Mouse (Mus musculus) MEL (cell line): ENCODE results near the gene Canx. TPM values are rescaled to one million over a fixed set of nuclear protein-coding genes. Genes with fewer than 3 reads are reported as not detected.
A peak's percentile ranks its signal among the peaks of the same experiment; 100 is the strongest.

ENCODE experiments used
- DNase-seq: peaks from one replicate; pipeline ENCODE4 v3.0.0; 2011; ENCODE audit warnings: low read depth, low spot score
- H3K27ac ChIP-seq: 2 replicates; pipeline ENCODE4 v1.5.1; 2012; ENCODE audit warnings: low read depth, mild to moderate bottlenecking, control low read depth, low read length, moderate library complexity; ENCODE audit not compliant: control insufficient read depth
- H3K27me3 ChIP-seq, 2 experiments: fragments of 150-350 bp in 1 of 2; sonication (generic) in 1 of 2; 2 replicates each; pipeline ENCODE4 v1.6.1; 2012; ENCODE audit warnings: low read length in 2 of 2, mild to moderate bottlenecking in 2 of 2, improper control_type of control experiment in 1 of 2, moderate library complexity in 1 of 2; ENCODE audit not compliant: insufficient read depth in 2 of 2, control insufficient read depth in 1 of 2
- H3K36me3 ChIP-seq, 2 experiments: 2 replicates each; pipeline ENCODE4 v1.6.1; 2012 to 2014; ENCODE audit warnings: low read length in 2 of 2, improper control_type of control experiment in 1 of 2, inconsistent platforms in 1 of 2, mild to moderate bottlenecking in 1 of 2; ENCODE audit not compliant: insufficient read depth in 2 of 2, control insufficient read depth in 1 of 2
- H3K4me1 ChIP-seq, 2 experiments: fragments of 150-350 bp in 1 of 2; sonication (generic) in 1 of 2; 2 replicates each; pipeline ENCODE4 v1.6.1; 2012; ENCODE audit warnings: low read length in 2 of 2, improper control_type of control experiment in 1 of 2, mild to moderate bottlenecking in 1 of 2; ENCODE audit not compliant: insufficient read depth in 2 of 2, control insufficient read depth in 1 of 2
- H3K4me3 ChIP-seq, 2 experiments: fragments of 150-350 bp in 1 of 2; sonication (generic) in 1 of 2; 2 replicates each; pipeline ENCODE4 v1.5.1; 2012; ENCODE audit warnings: low read depth in 2 of 2, low read length in 2 of 2, mild to moderate bottlenecking in 2 of 2, moderate library complexity in 2 of 2, control low read depth in 1 of 2, improper control_type of control experiment in 1 of 2; ENCODE audit not compliant: control insufficient read depth in 1 of 2, insufficient read depth in 1 of 2
- H3K79me2 ChIP-seq: 2 replicates; pipeline ENCODE4 v1.6.1; 2012; ENCODE audit warnings: mild to moderate bottlenecking, low read length, moderate library complexity; ENCODE audit not compliant: control insufficient read depth, poor library complexity, insufficient read depth
- H3K9ac ChIP-seq: 2 replicates; pipeline ENCODE4 v1.6.1; 2012; ENCODE audit warnings: low read depth, mild to moderate bottlenecking, control low read depth, low read length, moderate library complexity; ENCODE audit not compliant: control insufficient read depth, poor library complexity, severe bottlenecking
- H3K9me3 ChIP-seq: fragments of 150-350 bp; sonication (generic); replicated peaks from 2 replicates; pipeline ENCODE4 v1.6.1; 2012; ENCODE audit warnings: mild to moderate bottlenecking, low read length, improper control_type of control experiment, moderate library complexity; ENCODE audit not compliant: insufficient read depth
- BHLHE40 ChIP-seq: IDR thresholded peaks from 2 replicates; pipeline ENCODE4 v1.6.1; 2012; ENCODE audit warnings: low read depth, mild to moderate bottlenecking, inconsistent platforms, low read length, improper control_type of control experiment, borderline replicate concordance
- CHD1 ChIP-seq: IDR thresholded peaks from 2 replicates; pipeline ENCODE4 v1.6.1; 2012; ENCODE audit warnings: low read depth, mild to moderate bottlenecking, inconsistent platforms, low read length, improper control_type of control experiment
- CHD2 ChIP-seq: IDR thresholded peaks from 2 replicates; pipeline ENCODE4 v1.6.1; 2011; ENCODE audit warnings: low read length, improper control_type of control experiment
- E2F4 ChIP-seq: IDR thresholded peaks from 2 replicates; pipeline ENCODE4 v1.6.1; 2011; ENCODE audit warnings: low read depth, low read length, improper control_type of control experiment, borderline replicate concordance
- EP300 ChIP-seq, 2 experiments: IDR thresholded peaks; 2 replicates each; pipeline ENCODE4 v1.6.1; 2011; ENCODE audit warnings: improper control_type of control experiment in 2 of 2, low read length in 2 of 2, low read depth in 1 of 2, mild to moderate bottlenecking in 1 of 2
- ETS1 ChIP-seq: IDR thresholded peaks from 2 replicates; pipeline ENCODE4 v1.6.1; 2012; ENCODE audit warnings: low read depth, mild to moderate bottlenecking, inconsistent platforms, low read length, improper control_type of control experiment, moderate library complexity
- GATA1 ChIP-seq: IDR thresholded peaks from 2 replicates; pipeline ENCODE4 v1.6.1; 2011; ENCODE audit warnings: low read depth, low read length, improper control_type of control experiment
- HCFC1 ChIP-seq: IDR thresholded peaks from 2 replicates; pipeline ENCODE4 v1.6.1; 2012; ENCODE audit warnings: low read depth, mild to moderate bottlenecking, inconsistent platforms, low read length, improper control_type of control experiment, moderate library complexity
- JUND ChIP-seq: IDR thresholded peaks from 2 replicates; pipeline ENCODE4 v1.6.1; 2011; ENCODE audit warnings: low read depth, mild to moderate bottlenecking, improper control_type of control experiment, low read length
- MAFK ChIP-seq: IDR thresholded peaks from 2 replicates; pipeline ENCODE4 v1.6.1; 2011; ENCODE audit warnings: low read depth, mild to moderate bottlenecking, low read length, improper control_type of control experiment, borderline replicate concordance
- MAX ChIP-seq: IDR thresholded peaks from 2 replicates; pipeline ENCODE4 v1.6.1; 2011; ENCODE audit warnings: low read length, improper control_type of control experiment
- MAZ ChIP-seq: IDR thresholded peaks from 2 replicates; pipeline ENCODE4 v1.6.1; 2012; ENCODE audit warnings: low read depth, mild to moderate bottlenecking, inconsistent platforms, low read length, improper control_type of control experiment
- MXI1 ChIP-seq: IDR thresholded peaks from 2 replicates; pipeline ENCODE4 v1.6.1; 2011; ENCODE audit warnings: mild to moderate bottlenecking, low read depth, low read length, improper control_type of control experiment
- MYB ChIP-seq: IDR thresholded peaks from 2 replicates; pipeline ENCODE4 v1.6.1; 2011; ENCODE audit warnings: mild to moderate bottlenecking, low read depth, low read length, improper control_type of control experiment
- MYC ChIP-seq: IDR thresholded peaks from 2 replicates; pipeline ENCODE4 v1.6.1; 2011; ENCODE audit warnings: low read depth, mild to moderate bottlenecking, low read length, improper control_type of control experiment, moderate library complexity
- NELFE ChIP-seq: IDR thresholded peaks from 2 replicates; pipeline ENCODE4 v1.6.1; 2011; ENCODE audit warnings: low read depth, low read length, improper control_type of control experiment
- NRF1 ChIP-seq: IDR thresholded peaks from 2 replicates; pipeline ENCODE4 v1.6.1; 2014; ENCODE audit warnings: low read depth, mild to moderate bottlenecking, inconsistent platforms, low read length, improper control_type of control experiment, moderate library complexity; ENCODE audit not compliant: poor library complexity, insufficient read depth, severe bottlenecking
- POLR2A ChIP-seq, 2 experiments: IDR thresholded peaks; 2 replicates each; pipeline ENCODE4 v1.6.1; 2011 to 2012; ENCODE audit warnings: low read length in 2 of 2, mild to moderate bottlenecking in 2 of 2, control low read depth in 1 of 2, improper control_type of control experiment in 1 of 2, low read depth in 1 of 2, moderate library complexity in 1 of 2; ENCODE audit not compliant: control insufficient read depth in 1 of 2, insufficient read depth in 1 of 2, poor library complexity in 1 of 2
- POLR2AphosphoS5 ChIP-seq: IDR thresholded peaks from 2 replicates; pipeline ENCODE4 v1.6.1; 2012; ENCODE audit warnings: low read depth, borderline replicate concordance, mild to moderate bottlenecking, inconsistent platforms, low read length, moderate library complexity, mixed read lengths
- RAD21 ChIP-seq: IDR thresholded peaks from 2 replicates; pipeline ENCODE4 v1.6.1; 2011; ENCODE audit warnings: mild to moderate bottlenecking, low read depth, low read length, improper control_type of control experiment
- SIN3A ChIP-seq: IDR thresholded peaks from 2 replicates; pipeline ENCODE4 v1.6.1; 2012; ENCODE audit warnings: low read length, improper control_type of control experiment, inconsistent platforms
- SMC3 ChIP-seq: IDR thresholded peaks from 2 replicates; pipeline ENCODE4 v1.6.1; 2011; ENCODE audit warnings: low read depth, low read length, improper control_type of control experiment
- TAL1 ChIP-seq: IDR thresholded peaks from 2 replicates; pipeline ENCODE4 v1.6.1; 2012; ENCODE audit warnings: mild to moderate bottlenecking, inconsistent platforms, low read length, moderate library complexity, mixed read lengths
- TBP ChIP-seq: IDR thresholded peaks from 2 replicates; pipeline ENCODE4 v1.8.0; 2011; ENCODE audit warnings: low read depth, low read length, improper control_type of control experiment
- UBTF ChIP-seq: IDR thresholded peaks from 2 replicates; pipeline ENCODE4 v1.6.1; 2012; ENCODE audit warnings: low read depth, mild to moderate bottlenecking, inconsistent platforms, low read length, improper control_type of control experiment, moderate library complexity, borderline replicate concordance; ENCODE audit not compliant: insufficient read depth
- USF2 ChIP-seq, 2 experiments: IDR thresholded peaks; 2 replicates each; pipeline ENCODE4 v1.6.1; 2011 to 2012; ENCODE audit warnings: improper control_type of control experiment in 2 of 2, low read length in 2 of 2, borderline replicate concordance in 1 of 2, inconsistent platforms in 1 of 2, low read depth in 1 of 2, mild to moderate bottlenecking in 1 of 2; ENCODE audit not compliant: insufficient read depth in 1 of 2
- ZC3H11A ChIP-seq: IDR thresholded peaks from 2 replicates; pipeline ENCODE4 v1.6.1; 2012; ENCODE audit warnings: low read depth, mild to moderate bottlenecking, inconsistent platforms, low read length, improper control_type of control experiment
- ZKSCAN1 ChIP-seq: IDR thresholded peaks from 2 replicates; pipeline ENCODE4 v1.6.1; 2012; ENCODE audit warnings: low read depth, mild to moderate bottlenecking, inconsistent platforms, low read length, improper control_type of control experiment, moderate library complexity
- ZMIZ1 ChIP-seq: IDR thresholded peaks from 2 replicates; pipeline ENCODE4 v1.6.1; 2012; ENCODE audit warnings: low read depth, mild to moderate bottlenecking, inconsistent platforms, low read length, improper control_type of control experiment, moderate library complexity
- ZNF384 ChIP-seq: IDR thresholded peaks from 2 replicates; pipeline ENCODE4 v1.6.1; 2012; ENCODE audit warnings: low read depth, mild to moderate bottlenecking, inconsistent platforms, low read length, improper control_type of control experiment
- polyA plus RNA-seq, 2 experiments: library from polyadenylated mRNA; stranded (reverse) in 1 of 2; unstranded in 1 of 2; fragments of >175 nt in 1 of 2; fragments of >200 nt in 1 of 2; gene quantifications; 2 replicates each; pipeline versions ENCODE4 v1.2.1 to v1.2.4; 2012; ENCODE audit warnings: low replicate concordance in 2 of 2, low read depth in 1 of 2; ENCODE audit not compliant: insufficient read length in 2 of 2, insufficient read depth in 1 of 2, missing spikeins in 1 of 2
- total RNA-seq: library from RNA; depleted of rRNA; stranded (reverse); fragments of 300-350 nt; gene quantifications from 2 replicates; pipeline ENCODE4 v1.2.3, GENCODE M21; 2012

The Canx gene
- total and polyA plus RNA-seq, 3 experiments = 390 to 867 (median 464) TPM

DNA sequence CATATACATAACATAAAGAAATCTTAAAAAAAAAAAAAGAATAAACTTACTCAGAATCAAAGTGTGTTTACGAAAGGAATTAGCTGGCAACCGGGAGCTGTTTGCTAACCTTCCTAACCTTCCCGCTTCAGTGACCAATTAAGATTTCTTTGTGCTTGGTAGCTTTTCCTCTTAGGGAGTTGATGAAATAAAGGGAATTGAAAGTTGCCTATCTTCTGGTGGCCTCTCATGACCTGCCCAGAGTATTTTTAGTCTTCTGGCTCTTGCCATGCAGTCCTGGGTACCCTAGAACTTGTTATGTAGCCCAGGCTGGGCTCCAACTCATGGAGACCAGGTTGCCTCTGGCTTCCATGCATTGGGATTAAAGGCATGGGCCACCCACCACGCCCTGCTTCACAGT lies 20.0 kb upstream of the Canx start:
- TF ChIP-seq SIN3A (no peak), ETS1 (no peak), CHD2 (no peak), MYB (no peak), MYC (no peak), USF2 (IDR thresholded peaks at IDR 0.05; ENCODE audit: borderline replicate concordance in 1 of 2, insufficient read depth in 1 of 2, low read depth in 1 of 2, low read length in 2 of 2) (no peak), UBTF (no peak), POLR2AphosphoS5 (no peak), POLR2A (IDR thresholded peaks at IDR 0.05; ENCODE audit: control insufficient read depth in 1 of 2, insufficient read depth in 1 of 2, low read depth in 1 of 2, low read length in 2 of 2, poor library complexity in 1 of 2) (no peak), RAD21 (no peak), MXI1 (no peak), ZKSCAN1 (no peak), JUND (no peak), SMC3 (no peak), TAL1 (no peak), E2F4 (no peak), GATA1 (no peak), NELFE (no peak)
- Histone ChIP-seq H3K4me3 (no peak overlapping the region), H3K36me3 (no peaks in the 10 kb centered on the region), H3K27me3 (no peaks in the 10 kb centered on the region), H3K79me2 (no peaks in the 10 kb centered on the region), H3K9ac (no peak overlapping the region), H3K4me1 (no peaks in the 10 kb centered on the region), H3K27ac (no peak overlapping the region), H3K9me3 (no peaks in the 10 kb centered on the region)
- no peak for DNase-seq

DNA sequence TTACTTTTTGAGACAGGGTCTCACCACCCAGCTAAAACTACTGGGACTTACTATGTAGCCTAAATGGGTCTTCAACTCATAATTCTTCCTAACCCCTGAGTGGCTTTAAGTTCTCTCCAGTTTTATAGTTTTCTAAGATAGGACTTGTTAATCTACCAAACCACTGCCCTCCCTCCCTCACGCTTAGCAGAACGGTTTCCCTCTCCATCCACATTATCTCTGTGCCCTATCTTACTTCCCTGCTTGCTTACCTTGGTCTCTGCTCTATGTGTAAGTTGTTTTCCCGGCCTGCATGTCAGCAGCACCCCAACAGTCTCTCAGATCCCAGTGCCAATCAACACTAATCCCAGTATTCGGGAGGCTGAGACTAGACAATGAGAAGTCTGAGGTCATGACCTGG lies 11.4 kb upstream of the Canx start:
- DNase-seq = peak; percentile 69
- H3K36me3 ChIP-seq = peaks cover 0 to 27% of the 10 kb centered on the region in 2 experiments; a peak in 2 of 4 replicates
- H3K4me1 ChIP-seq = peaks cover 13 to 23% of the 10 kb centered on the region in 2 experiments
- 0 out of 2 replicates have a peak, but pooled peaks have one; percentile 30 for TF ChIP-seq ETS1
- no peak for TF ChIP-seq NRF1
- TF ChIP-seq CHD1 = no peak
- TF ChIP-seq ZNF384 = no peak; the same call in 1 of the 2 replicates
- TF ChIP-seq ZC3H11A = no peak
- no peak for TF ChIP-seq RAD21
- peak; percentile 88 for TF ChIP-seq GATA1
- no peak for TF ChIP-seq MXI1
- no peak for TF ChIP-seq MYB
- no peak for TF ChIP-seq UBTF
- no peak for TF ChIP-seq MAFK
- TF ChIP-seq ZKSCAN1 = no peak
- TF ChIP-seq TBP = 0 out of 2 replicates have a peak, but pooled peaks have one; percentile 25
- no peak for TF ChIP-seq TAL1
- no peak for TF ChIP-seq MYC
- no peak for TF ChIP-seq NELFE
- no peak for TF ChIP-seq SMC3
- no peak for TF ChIP-seq BHLHE40
- TF ChIP-seq ZMIZ1 = no peak
- no peak for TF ChIP-seq MAZ
- TF ChIP-seq HCFC1 = no peak
- TF ChIP-seq USF2 (IDR thresholded peaks at IDR 0.05; ENCODE audit: borderline replicate concordance in 1 of 2, insufficient read depth in 1 of 2, low read depth in 1 of 2, low read length in 2 of 2) = no peak
- no peak for TF ChIP-seq MAX
- TF ChIP-seq POLR2AphosphoS5 = no peak
- peak; percentile 68 to 71 for TF ChIP-seq EP300 (IDR thresholded peaks at IDR 0.05; ENCODE audit: low read depth in 1 of 2, low read length in 2 of 2)

More for the DNA sequence above, 11.4 kb upstream of the Canx start:
- H3K27ac ChIP-seq = no peak overlapping the region
- no peak overlapping the region for H3K9ac ChIP-seq
- no peaks in the 10 kb centered on the region for H3K79me2 ChIP-seq
- no peaks in the 10 kb centered on the region for H3K9me3 ChIP-seq
- H3K27me3 ChIP-seq = no peaks in the 10 kb centered on the region
- H3K4me3 ChIP-seq = no peak overlapping the region
